Mouse (Mus musculus) activated CD4-positive, CD25-positive, alpha-beta regulatory T cell, adult 9 weeks (primary cell): Measurements from ENCODE around the gene Ctsk. TPM values are rescaled to one million over a fixed set of nuclear protein-coding genes. Genes with fewer than 3 reads are reported as not detected.

Source experiments
- polyA plus RNA-seq: library from polyadenylated mRNA; unstranded; fragments of 100-300 nt; shearing (Covaris generic); gene quantifications from one replicate; pipeline ENCODE4 v1.2.1, GENCODE M21; 2017

Ctsk gene
- 0.18 TPM for polyA plus RNA-seq

DNA sequence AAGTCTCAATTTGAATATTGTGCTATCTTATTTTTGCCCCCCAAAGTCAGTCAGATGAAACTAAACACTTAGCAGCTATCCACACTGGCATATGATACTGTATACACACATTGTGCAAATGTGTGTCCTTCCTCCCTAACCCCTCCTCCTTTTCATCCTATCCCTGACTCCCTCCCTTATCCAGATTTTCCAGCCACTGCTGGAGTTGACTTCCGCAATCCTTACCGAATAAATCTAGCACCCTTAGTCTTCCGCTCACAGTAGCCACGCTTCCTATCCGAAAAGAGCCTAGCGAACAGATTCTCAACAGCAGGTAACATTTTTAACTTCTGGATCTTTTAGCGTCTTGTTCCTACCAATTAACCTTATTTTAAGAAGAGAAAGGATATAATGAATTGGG lies at the start of gene Ctsk:
TSS of gene Ctsk (plus strand) at position 233 of the 400 bp plus-strand sequence.

DNA sequence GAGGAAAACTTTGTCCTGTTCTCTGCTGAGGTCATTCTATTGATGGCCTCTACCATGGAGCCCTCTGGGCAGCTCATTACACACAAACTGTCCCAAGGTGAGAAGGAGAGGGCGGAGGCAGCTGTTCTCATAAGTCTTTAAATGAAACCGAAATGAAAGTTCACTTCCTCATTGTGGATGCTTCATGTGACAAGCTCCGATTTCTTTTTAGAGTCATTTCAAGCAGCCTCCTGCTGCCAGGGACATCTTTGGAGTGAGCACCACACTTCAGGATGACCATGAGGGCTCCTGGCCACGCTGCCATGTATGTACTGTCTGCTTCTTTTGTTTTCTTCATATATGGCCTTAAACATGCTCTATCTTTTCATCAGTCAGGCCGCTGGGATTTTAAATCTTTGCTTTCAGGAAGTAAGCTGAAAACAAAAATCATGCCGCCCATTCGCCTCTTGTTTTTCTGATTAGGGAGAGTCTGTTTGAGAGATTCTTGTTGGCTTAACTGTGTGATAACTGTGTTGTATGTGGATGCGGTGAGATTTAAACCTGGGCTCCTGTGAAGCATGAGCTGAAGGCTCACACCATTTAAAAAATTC lies 27.7 kb downstream of the Ctsk start, which contains the start of gene Ctss:
TSS of gene Ctss (plus strand) at position 165 of the 590 bp plus-strand sequence.

Other genes with a start within 250 kb of the Ctsk start
- gene Bnipl, start 248.1 kb upstream of the Ctsk start, polyA plus RNA-seq = not detected
- gene Mindy1, start 217.9 kb upstream of the Ctsk start, polyA plus RNA-seq = 28.8 TPM
- gene Prune1, start 217.2 kb upstream of the Ctsk start, polyA plus RNA-seq = 7.2 TPM
- 0.62 TPM for gene Anxa9, start 192.1 kb upstream of the Ctsk start, polyA plus RNA-seq
- 274 TPM for gene Cers2, start 184.5 kb upstream of the Ctsk start, polyA plus RNA-seq
- 47.0 TPM for gene Setdb1, start 142.1 kb upstream of the Ctsk start, polyA plus RNA-seq
- gene 4930558C23Rik, start 96.4 kb upstream of the Ctsk start, polyA plus RNA-seq = not detected
- 59.4 TPM for gene Arnt, start 64.9 kb upstream of the Ctsk start, polyA plus RNA-seq
- gene Ctss, start 27.5 kb downstream of the Ctsk start, polyA plus RNA-seq = 419 TPM
- gene Hormad1, start 60.4 kb downstream of the Ctsk start, polyA plus RNA-seq = not detected
- gene Golph3l, start 89.7 kb downstream of the Ctsk start, polyA plus RNA-seq = 49.0 TPM
- gene Ensa, start 125.7 kb downstream of the Ctsk start, polyA plus RNA-seq = 106 TPM
- gene Mcl1, start 159.5 kb downstream of the Ctsk start, polyA plus RNA-seq = 44.9 TPM
- 12.3 TPM for gene Adamtsl4, start 188.7 kb downstream of the Ctsk start, polyA plus RNA-seq
- 302 TPM for gene Ecm1, start 240.3 kb downstream of the Ctsk start, polyA plus RNA-seq